Mouse (Mus musculus) forebrain, embryonic 14.5 days (tissue): Measurements from ENCODE around the gene Eno1. TPM values are rescaled to one million over a fixed set of nuclear protein-coding genes. Genes with fewer than 3 reads are reported as not detected.
A peak's percentile ranks its signal among the peaks of the same experiment; 100 is the strongest.

ENCODE experiments used
- ATAC-seq: fragments of 200-750 bp; cut with Nextera tagmentation; 2 replicates; pipeline ENCODE4 v1.8.0; 2017; ENCODE audit warnings: mild to moderate bottlenecking, moderate library complexity
- DNase-seq: peaks from one replicate; pipeline ENCODE4 v3.0.0-alpha.2; 2015; ENCODE audit warnings: low spot score
- H3K27ac ChIP-seq: fragments of 300-500 bp; sonication (generic); 2 replicates; pipeline ENCODE4 v1.5.1; 2014; ENCODE audit warnings: low read depth, mild to moderate bottlenecking, control low read depth, low read length, moderate library complexity
- H3K27me3 ChIP-seq: fragments of 300-500 bp; sonication (generic); replicated peaks from 2 replicates; pipeline ENCODE4 v1.6.1; 2014; ENCODE audit warnings: low read length, control low read depth, mixed read lengths; ENCODE audit not compliant: control insufficient read depth, insufficient read depth
- H3K36me3 ChIP-seq: fragments of 300-500 bp; sonication (generic); 2 replicates; pipeline ENCODE4 v1.6.1; 2014; ENCODE audit warnings: low read length, control low read depth; ENCODE audit not compliant: control insufficient read depth, insufficient read depth
- H3K4me1 ChIP-seq: fragments of 300-500 bp; sonication (generic); 2 replicates; pipeline ENCODE4 v1.6.1; 2014; ENCODE audit warnings: antibody characterized with exemption, low read length, control low read depth; ENCODE audit not compliant: control insufficient read depth, insufficient read depth
- H3K4me2 ChIP-seq: fragments of 300-500 bp; sonication (generic); 2 replicates; pipeline ENCODE4 v1.6.1; 2014; ENCODE audit warnings: mild to moderate bottlenecking, control low read depth, low read length
- H3K4me3 ChIP-seq: fragments of 300-500 bp; sonication (generic); 2 replicates; pipeline ENCODE4 v1.5.1; 2014; ENCODE audit warnings: low read depth, low read length, control low read depth
- H3K9ac ChIP-seq: fragments of 300-500 bp; sonication (generic); 2 replicates; pipeline ENCODE4 v1.6.1; 2014; ENCODE audit warnings: mild to moderate bottlenecking, low read length, control low read depth, moderate library complexity
- H3K9me3 ChIP-seq: fragments of 300-500 bp; sonication (generic); replicated peaks from 2 replicates; pipeline ENCODE4 v1.6.1; 2016; ENCODE audit warnings: low read length, control low read depth, mixed read lengths; ENCODE audit not compliant: control insufficient read depth
- WGBS: fragments of 180-500 bp; shearing (Covaris S2); extraction: QIAGEN DNeasy Blood & Tissue Kit; methylation state at CpG from one replicate; pipeline ENCODE4 v1.1.7; 2014; 5-methylcytosine and 5-hydroxymethylcytosine counted together
- polyA plus RNA-seq: library from polyadenylated mRNA; unstranded; fragments of >200 nt; fragmentation: Nextera tagmentation; extraction: Ambion mirVana; gene quantifications from 2 replicates; pipeline ENCODE4 v1.2.1, GENCODE M21; 2014

The Eno1 gene
- polyA plus RNA-seq, 1 experiment from 2014 or later, result 988 TPM

DNA sequence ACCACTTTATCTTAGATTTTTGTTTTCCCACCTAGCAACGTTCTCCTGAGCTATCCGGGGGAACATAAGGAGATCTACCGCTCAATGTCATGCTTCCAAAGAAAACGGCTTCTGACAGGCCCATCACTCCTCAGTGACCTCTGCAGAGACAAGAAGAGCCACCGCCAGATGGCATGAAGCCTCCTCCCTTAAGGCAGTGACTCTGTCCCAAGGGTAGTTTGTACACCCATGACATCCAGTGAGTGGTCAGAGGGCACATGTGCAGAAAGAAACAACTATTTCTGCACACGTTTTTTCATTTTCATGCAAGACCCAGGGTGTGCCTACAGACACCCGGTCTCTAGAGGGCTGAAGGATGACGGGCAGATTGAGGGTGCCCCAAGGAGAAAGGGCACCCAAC is 26.2 kb upstream of the Eno1 start:
- ATAC-seq, result no peak
- no peak overlapping the region for H3K9ac ChIP-seq
- WGBS, result 93% methylated on average over 8 of the region's 8 CpGs
- H3K27me3 ChIP-seq, result no peaks in the 10 kb centered on the region
- no peaks in the 10 kb centered on the region; the same call in 1 of the 2 replicates for H3K4me1 ChIP-seq
- no peak overlapping the region for H3K4me2 ChIP-seq
- no peaks in the 10 kb centered on the region for H3K9me3 ChIP-seq
- no peak for DNase-seq
- H3K36me3 ChIP-seq, result no peaks in the 10 kb centered on the region
- no peak overlapping the region for H3K4me3 ChIP-seq
- no peak overlapping the region for H3K27ac ChIP-seq

DNA sequence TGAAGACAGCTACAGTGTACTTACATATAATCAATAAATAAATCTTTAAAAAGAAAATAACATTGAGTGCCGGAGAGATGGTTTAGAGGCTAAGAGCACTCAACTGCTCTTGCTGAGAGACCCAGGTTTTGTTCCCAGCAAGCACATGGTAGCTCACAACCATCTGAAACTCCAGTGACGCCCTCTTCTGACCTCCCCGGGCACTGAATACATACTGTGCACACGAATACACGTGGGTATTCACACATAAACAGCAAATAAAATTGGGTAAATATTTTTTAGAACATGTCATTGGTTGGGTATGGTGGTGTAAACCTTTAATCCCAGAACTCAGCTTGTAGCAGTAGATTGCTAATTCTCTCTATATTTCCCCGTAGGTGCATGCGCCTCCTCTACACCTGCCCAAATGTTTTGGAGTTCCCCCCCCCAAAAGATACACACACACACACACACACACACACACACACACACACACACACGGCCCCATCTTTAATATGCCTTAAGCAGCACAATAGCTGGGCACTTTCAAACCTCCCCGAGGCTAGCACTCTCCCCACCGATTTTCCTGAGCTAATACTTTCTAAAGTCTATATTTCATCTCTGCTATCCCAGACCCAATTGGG is 24.5 kb upstream of the Eno1 start:
- no peaks in the 10 kb centered on the region for H3K9me3 ChIP-seq
- ATAC-seq (0 out of 2 replicates have a peak, but pooled peaks have one; percentile 29), DNase-seq (no peak)
- no peaks in the 10 kb centered on the region for H3K27me3 ChIP-seq
- peak overlapping the region; percentile 44 for H3K4me2 ChIP-seq
- H3K27ac ChIP-seq, result no peak overlapping the region
- peak overlapping the region; percentile 13; the same call in 1 of the 2 replicates for H3K4me3 ChIP-seq
- no peaks in the 10 kb centered on the region; the same call in 1 of the 2 replicates for H3K4me1 ChIP-seq
- 56% methylated on average over 10 of the region's 10 CpGs for WGBS
- H3K9ac ChIP-seq, result no peak overlapping the region
- no peaks in the 10 kb centered on the region for H3K36me3 ChIP-seq

DNA sequence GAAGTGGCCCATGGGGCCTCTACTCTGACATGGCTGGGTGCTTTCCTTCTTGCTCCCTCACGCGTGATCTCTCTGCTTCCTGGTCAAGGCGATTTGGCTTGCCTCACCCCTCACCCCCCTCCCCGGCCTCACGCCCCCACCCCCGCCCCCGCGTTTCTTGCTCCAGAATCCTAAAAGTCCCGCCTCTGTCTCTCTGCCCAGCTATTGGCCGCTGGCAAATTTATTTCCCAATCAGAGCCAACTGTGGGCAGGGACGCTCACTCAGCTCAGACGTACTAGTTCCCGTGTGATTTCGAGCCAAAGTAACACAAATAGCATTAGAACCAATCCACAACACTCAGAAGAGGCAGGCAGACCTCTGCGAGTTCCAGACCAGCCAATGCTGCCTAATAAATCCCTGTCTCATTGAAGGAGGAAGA is 24.0 kb upstream of the Eno1 start:
- H3K4me1 ChIP-seq, result no peaks in the 10 kb centered on the region; the same call in 1 of the 2 replicates
- H3K4me2 ChIP-seq, result peak overlapping the region; percentile 44
- ATAC-seq, result peak; percentile 72
- no peaks in the 10 kb centered on the region for H3K36me3 ChIP-seq
- H3K9me3 ChIP-seq, result no peaks in the 10 kb centered on the region
- H3K4me3 ChIP-seq, result peak overlapping the region; percentile 13
- H3K27me3 ChIP-seq, result no peaks in the 10 kb centered on the region
- H3K9ac ChIP-seq, result peak overlapping the region; percentile 7; the same call in 1 of the 2 replicates
- peak; percentile 77 for DNase-seq
- H3K27ac ChIP-seq, result no peak overlapping the region
- WGBS, result 1% methylated on average over 15 of the region's 15 CpGs

DNA sequence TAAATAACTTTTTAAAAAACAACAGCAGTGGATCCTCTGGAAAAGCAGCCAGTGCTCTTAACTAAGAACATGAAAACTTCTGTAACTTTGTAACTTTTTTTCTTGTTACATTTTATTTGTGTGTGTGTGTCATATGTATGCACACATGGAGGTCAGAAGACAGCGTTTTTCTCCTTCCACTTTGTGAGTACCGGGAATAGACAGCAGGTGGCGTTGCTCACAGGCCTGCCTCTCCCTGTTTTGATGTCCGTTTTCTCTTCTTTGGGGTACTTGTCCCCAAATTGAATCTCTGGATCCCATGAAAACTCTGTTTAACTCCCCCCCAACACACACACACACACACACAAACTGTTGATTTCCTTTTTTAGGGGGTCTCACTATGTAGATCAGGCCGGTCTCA is 22.6 kb upstream of the Eno1 start:
- Histone ChIP-seq H3K36me3 (no peaks in the 10 kb centered on the region), H3K4me1 (no peaks in the 10 kb centered on the region; the same call in 1 of the 2 replicates), H3K4me3 (no peak overlapping the region), H3K27ac (no peak overlapping the region), H3K4me2 (no peak overlapping the region), H3K27me3 (no peaks in the 10 kb centered on the region), H3K9ac (no peak overlapping the region), H3K9me3 (no peaks in the 10 kb centered on the region)
- DNase-seq, result no peak
- ATAC-seq, result no peak
- 34% methylated on average over 5 of the region's 5 CpGs for WGBS

DNA sequence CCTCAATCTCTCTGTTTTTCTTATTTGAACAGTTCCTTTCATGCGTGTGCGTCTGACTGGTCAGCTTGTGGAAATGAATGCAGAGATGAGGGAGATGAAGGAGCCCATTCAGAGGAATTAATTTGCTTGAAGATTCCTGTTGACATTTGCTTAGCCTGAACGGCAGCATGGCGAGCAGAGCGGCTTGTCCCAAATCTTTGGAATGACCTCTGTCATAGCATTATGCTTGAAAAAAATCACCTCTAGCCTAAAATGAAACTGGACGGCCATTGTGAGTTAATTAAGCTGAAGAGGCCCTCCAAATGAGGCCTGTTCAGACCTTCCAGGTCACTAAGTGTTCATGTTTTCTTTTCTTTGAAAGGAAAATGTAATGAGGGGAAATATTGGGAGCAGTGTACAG is 20.1 kb upstream of the Eno1 start:
- no peaks in the 10 kb centered on the region; the same call in 1 of the 2 replicates for H3K4me1 ChIP-seq
- no peak for ATAC-seq

DNA sequence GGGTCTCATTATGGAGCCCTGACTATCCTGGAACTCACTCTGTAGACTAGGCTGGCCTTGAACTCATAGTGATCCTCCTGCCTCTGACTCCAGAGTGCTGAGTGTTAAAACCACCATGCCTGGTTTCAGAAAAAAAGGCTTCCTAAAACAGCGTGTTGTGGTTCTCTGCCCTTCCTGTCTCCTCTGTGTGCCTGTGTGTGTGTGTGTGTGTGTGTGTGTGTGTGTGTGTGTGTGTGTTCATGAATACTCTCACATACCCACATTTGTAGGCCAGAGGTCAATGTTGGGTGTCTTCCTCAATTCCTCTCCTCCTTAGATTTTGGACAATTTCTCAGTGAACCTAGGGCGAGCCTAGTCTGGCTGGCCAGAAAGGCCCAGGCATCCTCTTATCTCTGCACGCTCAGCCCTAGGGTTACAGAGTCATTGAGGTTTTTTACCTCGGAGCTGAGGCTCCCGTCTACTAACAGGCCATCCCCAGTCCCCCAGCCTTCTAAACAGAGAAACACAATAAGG is 19.4 kb upstream of the Eno1 start:
- Histone ChIP-seq H3K9me3 (no peaks in the 10 kb centered on the region), H3K9ac (no peak overlapping the region), H3K4me2 (no peak overlapping the region), H3K36me3 (no peaks in the 10 kb centered on the region), H3K27me3 (0 out of 2 replicates have a peak, but pooled peaks cover 4% of the 10 kb centered on the region), H3K27ac (no peak overlapping the region), H3K4me1 (no peaks in the 10 kb centered on the region; the same call in 1 of the 2 replicates), H3K4me3 (no peak overlapping the region)
- DNase-seq (no peak), ATAC-seq (no peak)
- WGBS, result 86% methylated on average over 5 of the region's 5 CpGs

More for the DNA sequence above, 20.1 kb upstream of the Eno1 start:
- Histone ChIP-seq H3K4me3 (no peak overlapping the region), H3K36me3 (no peaks in the 10 kb centered on the region), H3K27me3 (0 out of 2 replicates have a peak, but pooled peaks cover 4% of the 10 kb centered on the region), H3K4me2 (no peak overlapping the region), H3K9ac (no peak overlapping the region), H3K27ac (no peak overlapping the region), H3K9me3 (no peaks in the 10 kb centered on the region)
- WGBS, result 23% methylated on average over 6 of the region's 6 CpGs
- DNase-seq, result no peak

DNA sequence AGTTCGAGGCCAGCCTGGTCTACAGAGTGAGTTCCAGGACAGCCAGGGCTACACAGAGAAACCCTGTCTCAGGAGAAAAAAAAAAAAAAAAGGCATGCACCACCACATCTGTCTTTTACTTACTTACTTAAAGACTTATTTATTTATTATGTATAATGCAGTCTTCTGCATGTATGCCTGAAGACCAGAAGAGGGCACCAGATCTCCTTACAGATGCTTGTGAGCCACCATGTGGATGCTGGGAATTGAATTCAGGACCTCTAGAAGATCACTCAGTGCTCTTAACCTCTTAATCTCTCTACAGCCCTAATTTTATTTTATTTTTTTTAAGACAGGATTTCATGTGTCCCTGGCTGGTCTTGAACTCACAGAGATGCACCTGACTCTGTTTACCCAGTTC is 18.6 kb upstream of the Eno1 start:
- Histone ChIP-seq H3K4me3 (no peak overlapping the region), H3K9me3 (no peaks in the 10 kb centered on the region), H3K4me2 (no peak overlapping the region), H3K4me1 (no peaks in the 10 kb centered on the region; the same call in 1 of the 2 replicates), H3K9ac (no peak overlapping the region), H3K27me3 (0 out of 2 replicates have a peak, but pooled peaks cover 4% of the 10 kb centered on the region), H3K27ac (no peak overlapping the region), H3K36me3 (no peaks in the 10 kb centered on the region)
- WGBS, result 100% methylated on average over 1 of the region's 1 CpGs
- DNase-seq (no peak), ATAC-seq (no peak)

DNA sequence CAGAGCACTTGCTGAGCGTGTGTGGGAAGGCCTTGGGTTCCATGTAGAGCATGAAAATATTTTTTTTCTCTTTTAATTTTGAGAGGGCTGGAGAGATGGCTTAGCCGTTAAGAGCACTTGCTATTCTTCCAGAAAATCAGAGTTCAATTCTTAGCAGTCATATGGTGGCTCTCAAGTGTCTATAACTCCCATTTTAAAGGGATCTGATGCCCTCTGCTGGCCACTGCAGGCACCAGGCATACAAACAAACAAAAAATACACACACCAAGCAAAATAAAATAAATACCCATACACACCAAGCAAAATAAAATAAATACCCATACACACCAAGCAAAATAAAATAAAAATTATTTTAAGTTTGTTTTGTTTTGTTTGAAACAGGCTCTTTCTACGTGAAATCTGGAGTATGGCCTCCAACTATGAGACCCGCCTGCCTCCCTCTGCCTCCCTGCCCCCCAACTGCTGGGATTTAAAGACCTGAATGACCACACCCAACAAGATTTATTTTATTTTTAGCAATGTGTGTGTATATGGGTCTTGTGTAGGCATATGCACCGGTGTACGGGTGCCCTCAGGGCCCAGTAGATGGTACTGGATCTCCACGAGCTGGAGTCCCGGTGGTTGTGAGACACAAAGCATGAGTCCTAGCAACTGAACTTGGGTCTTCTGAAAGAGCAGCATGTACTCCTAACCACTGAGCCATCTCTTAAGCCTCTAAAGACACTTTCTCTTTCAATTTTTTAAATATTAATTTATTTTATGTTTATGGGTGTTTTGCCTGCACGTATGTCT is 16.8 kb upstream of the Eno1 start:
- Histone ChIP-seq H3K27me3 (0 out of 2 replicates have a peak, but pooled peaks cover 4% of the 10 kb centered on the region), H3K4me2 (no peak overlapping the region), H3K9ac (no peak overlapping the region), H3K36me3 (no peaks in the 10 kb centered on the region), H3K27ac (no peak overlapping the region), H3K4me1 (no peaks in the 10 kb centered on the region), H3K4me3 (no peak overlapping the region), H3K9me3 (no peaks in the 10 kb centered on the region)
- WGBS, result 73% methylated on average over 9 of the region's 9 CpGs
- ATAC-seq (no peak), DNase-seq (peak; percentile 81)
